Mouse (Mus musculus): ENCODE measurements at regions not wholly inside any gene's neighbourhood (a gene's known extent, or its start where the extent isn't known, plus 50 kb on each side); places are given as distances from the start of the nearest gene placed in this dataset.

DNA sequence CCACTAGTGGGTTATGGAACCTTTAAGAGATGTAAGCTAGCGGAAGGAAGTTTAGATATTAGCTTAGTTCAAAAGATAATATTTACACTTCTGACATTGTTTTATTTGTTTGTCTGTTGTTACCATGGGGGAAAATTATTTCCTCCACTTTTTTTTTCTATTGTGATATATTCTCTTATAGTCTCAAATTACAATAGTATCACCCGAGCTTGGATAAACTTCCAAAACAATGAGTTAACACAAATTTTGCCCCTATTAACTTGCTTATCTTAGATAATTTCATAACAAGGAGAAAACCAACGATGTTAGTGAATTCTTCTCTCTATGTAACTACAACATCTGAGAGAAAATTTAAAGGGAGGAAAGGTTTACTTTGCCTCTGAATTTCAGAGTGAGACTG is 1350.1 kb downstream of the Cdh8 start:
- H3K27ac ChIP-seq (ENCODE audit: control insufficient read depth, low read depth, low read length), result peak overlapping the region; percentile 95

DNA sequence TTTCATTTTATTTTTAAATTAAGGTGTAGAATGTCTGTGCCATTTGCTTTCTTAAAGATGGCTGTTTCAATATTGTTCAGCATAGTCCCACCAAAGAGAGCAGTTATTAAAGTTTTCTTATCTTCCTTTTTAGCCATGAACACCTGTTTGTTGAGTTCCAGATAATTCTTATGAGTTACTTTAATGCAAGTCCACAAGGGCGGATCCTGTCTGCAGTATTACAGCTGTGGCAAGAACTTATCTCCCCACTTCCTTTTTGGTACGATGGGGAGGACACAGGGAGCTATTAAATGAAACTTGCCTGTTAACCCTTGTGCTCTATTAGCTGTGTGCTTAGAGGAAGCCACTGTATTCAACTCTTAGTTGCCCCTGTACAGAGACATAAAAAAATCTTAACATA is 1350.9 kb downstream of the Cdh8 start:
- Histone ChIP-seq H3K36me3 (ENCODE audit: control insufficient read depth in 1 of 2, insufficient read depth in 2 of 2, low read length in 2 of 2) (peaks cover 0 to 57% of the 10 kb centered on the region in 2 experiments; a peak in 2 of 4 replicates), H3K9ac (ENCODE audit: control insufficient read depth, low read depth, low read length, poor library complexity, severe bottlenecking) (no peak overlapping the region; the same call in 1 of the 2 replicates), H3K4me1 (ENCODE audit: control insufficient read depth in 1 of 2, insufficient read depth in 2 of 2, low read length in 2 of 2) (peaks cover 20 to 42% of the 10 kb centered on the region in 2 experiments), H3K79me2 (ENCODE audit: control insufficient read depth, insufficient read depth, low read length, poor library complexity) (no peaks in the 10 kb centered on the region), H3K27me3 (ENCODE audit: control insufficient read depth in 1 of 2, insufficient read depth in 2 of 2, low read length in 2 of 2) (no peaks in the 10 kb centered on the region), H3K9me3 (replicated peaks; ENCODE audit: insufficient read depth, low read length) (no peaks in the 10 kb centered on the region), H3K4me3 (ENCODE audit: control insufficient read depth in 1 of 2, insufficient read depth in 1 of 2, low read depth in 2 of 2, low read length in 2 of 2) (no peak overlapping the region), H3K27ac (ENCODE audit: control insufficient read depth, low read depth, low read length) (peak overlapping the region; percentile 97)
- TF ChIP-seq BHLHE40 (IDR thresholded peaks at IDR 0.05; ENCODE audit: borderline replicate concordance, low read depth, low read length), result peak; percentile 71; the same call in 1 of the 2 replicates
- no peak for TF ChIP-seq E2F4 (IDR thresholded peaks at IDR 0.05; ENCODE audit: borderline replicate concordance, low read depth, low read length)
- TF ChIP-seq TAL1 (IDR thresholded peaks at IDR 0.05; ENCODE audit: low read length), result peak; percentile 94
- peak; percentile 47; the same call in 1 of the 2 replicates for TF ChIP-seq ZNF384 (IDR thresholded peaks at IDR 0.05; ENCODE audit: low read depth, low read length)
- peak; percentile 99 to 100 for TF ChIP-seq EP300 (IDR thresholded peaks at IDR 0.05; ENCODE audit: low read depth in 1 of 2, low read length in 2 of 2)
- TF ChIP-seq MEF2A (IDR thresholded peaks at IDR 0.05; ENCODE audit: extremely low read depth, insufficient replicate concordance, low read depth, low read length, poor library complexity, severe bottlenecking), result no peak
- TF ChIP-seq RCOR1 (IDR thresholded peaks at IDR 0.05; ENCODE audit: low read depth, low read length), result peak; percentile 90
- peak; percentile 90 for TF ChIP-seq MYB (IDR thresholded peaks at IDR 0.05; ENCODE audit: low read depth, low read length)
- no peak for TF ChIP-seq MXI1 (IDR thresholded peaks at IDR 0.05; ENCODE audit: low read depth, low read length)
- peak; percentile 63; the same call in 1 of the 2 replicates for TF ChIP-seq MYC (IDR thresholded peaks at IDR 0.05; ENCODE audit: low read depth, low read length)
- 0 out of 2 replicates have a peak, but pooled peaks have one; percentile 48 for TF ChIP-seq MAZ (IDR thresholded peaks at IDR 0.05; ENCODE audit: low read depth, low read length)
- peak; percentile 0 for TF ChIP-seq RAD21 (IDR thresholded peaks at IDR 0.05; ENCODE audit: low read depth, low read length)
- peak; percentile 99 for TF ChIP-seq TCF12 (IDR thresholded peaks at IDR 0.05; ENCODE audit: low read depth, low read length)
- peak; percentile 44; the same call in 1 of the 2 replicates for TF ChIP-seq HCFC1 (IDR thresholded peaks at IDR 0.05; ENCODE audit: low read depth, low read length)
- peak; percentile 99 for TF ChIP-seq GATA1 (IDR thresholded peaks at IDR 0.05; ENCODE audit: low read depth, low read length)
- TF ChIP-seq JUND (IDR thresholded peaks at IDR 0.05; ENCODE audit: low read depth, low read length), result peak; percentile 16; the same call in 1 of the 2 replicates
- no peak for TF ChIP-seq ZMIZ1 (IDR thresholded peaks at IDR 0.05; ENCODE audit: low read depth, low read length)
- TF ChIP-seq TBP (IDR thresholded peaks at IDR 0.05; ENCODE audit: low read depth, low read length), result peak; percentile 71; the same call in 1 of the 2 replicates
- TF ChIP-seq SIN3A (IDR thresholded peaks at IDR 0.05; ENCODE audit: low read length), result peak; percentile 93
- TF ChIP-seq ETS1 (IDR thresholded peaks at IDR 0.05; ENCODE audit: low read depth, low read length), result peak; percentile 100
- DNase-seq (ENCODE audit: low read depth, low spot score), result peak; percentile 96

More for the DNA sequence above, 1350.1 kb downstream of the Cdh8 start:
- Histone ChIP-seq H3K9me3 (replicated peaks; ENCODE audit: insufficient read depth, low read length) (no peaks in the 10 kb centered on the region), H3K27me3 (ENCODE audit: control insufficient read depth in 1 of 2, insufficient read depth in 2 of 2, low read length in 2 of 2) (no peaks in the 10 kb centered on the region), H3K4me3 (ENCODE audit: control insufficient read depth in 1 of 2, insufficient read depth in 1 of 2, low read depth in 2 of 2, low read length in 2 of 2) (no peak overlapping the region; a peak in 1 of 4 replicates), H3K36me3 (ENCODE audit: control insufficient read depth in 1 of 2, insufficient read depth in 2 of 2, low read length in 2 of 2) (peaks cover 0 to 51% of the 10 kb centered on the region in 2 experiments; a peak in 2 of 4 replicates), H3K4me1 (ENCODE audit: control insufficient read depth in 1 of 2, insufficient read depth in 2 of 2, low read length in 2 of 2) (peaks cover 16 to 36% of the 10 kb centered on the region in 2 experiments), H3K79me2 (ENCODE audit: control insufficient read depth, insufficient read depth, low read length, poor library complexity) (no peaks in the 10 kb centered on the region), H3K9ac (ENCODE audit: control insufficient read depth, low read depth, low read length, poor library complexity, severe bottlenecking) (peak overlapping the region; percentile 38; the same call in 1 of the 2 replicates)
- no peak for TF ChIP-seq ZC3H11A (IDR thresholded peaks at IDR 0.05; ENCODE audit: low read depth, low read length)
- TF ChIP-seq TCF12 (IDR thresholded peaks at IDR 0.05; ENCODE audit: low read depth, low read length), result 0 out of 2 replicates have a peak, but pooled peaks have one; percentile 11
- no peak for TF ChIP-seq POLR2AphosphoS5 (IDR thresholded peaks at IDR 0.05; ENCODE audit: borderline replicate concordance, low read depth, low read length)
- peak; percentile 62; the same call in 1 of the 2 replicates for TF ChIP-seq ZNF384 (IDR thresholded peaks at IDR 0.05; ENCODE audit: low read depth, low read length)
- 0 out of 2 replicates have a peak, but pooled peaks have one; percentile 10 for TF ChIP-seq GATA1 (IDR thresholded peaks at IDR 0.05; ENCODE audit: low read depth, low read length)
- TF ChIP-seq ELF1 (IDR thresholded peaks at IDR 0.05; ENCODE audit: low read depth, low read length), result no peak
- no peak for TF ChIP-seq E2F4 (IDR thresholded peaks at IDR 0.05; ENCODE audit: borderline replicate concordance, low read depth, low read length)
- TF ChIP-seq GABPA (IDR thresholded peaks at IDR 0.05; ENCODE audit: low read depth, low read length), result no peak
- no peak for TF ChIP-seq CHD1 (IDR thresholded peaks at IDR 0.05; ENCODE audit: low read depth, low read length)
- TF ChIP-seq POLR2A (IDR thresholded peaks at IDR 0.05; ENCODE audit: control insufficient read depth in 1 of 2, insufficient read depth in 1 of 2, low read depth in 1 of 2, low read length in 2 of 2, poor library complexity in 1 of 2), result no peak
- 0 out of 2 replicates have a peak, but pooled peaks have one; percentile 20 for TF ChIP-seq MYC (IDR thresholded peaks at IDR 0.05; ENCODE audit: low read depth, low read length)
- TF ChIP-seq BHLHE40 (IDR thresholded peaks at IDR 0.05; ENCODE audit: borderline replicate concordance, low read depth, low read length), result no peak
- no peak for TF ChIP-seq CHD2 (IDR thresholded peaks at IDR 0.05; ENCODE audit: low read length)
- no peak for TF ChIP-seq RCOR1 (IDR thresholded peaks at IDR 0.05; ENCODE audit: low read depth, low read length)
- no peak for TF ChIP-seq UBTF (IDR thresholded peaks at IDR 0.05; ENCODE audit: borderline replicate concordance, insufficient read depth, low read depth, low read length)
- TF ChIP-seq ETS1 (IDR thresholded peaks at IDR 0.05; ENCODE audit: low read depth, low read length), result 0 out of 2 replicates have a peak, but pooled peaks have one; percentile 49
- peak; percentile 66 to 73 for TF ChIP-seq EP300 (IDR thresholded peaks at IDR 0.05; ENCODE audit: low read depth in 1 of 2, low read length in 2 of 2)
- peak; percentile 49 for DNase-seq (ENCODE audit: low read depth, low spot score)

Data from MEL (cell line).